Mouse (Mus musculus) thymus, adult 2 months (tissue): Measurements from ENCODE around the gene 1700067K01Rik.

ENCODE experiments used
- CTCF ChIP-seq: fragments of 200-500 bp; IDR thresholded peaks from 2 replicates; pipeline ENCODE4 v1.5.1; 2012; ENCODE audit warnings: mild to moderate bottlenecking, control low read depth, low read length, moderate library complexity, borderline replicate concordance; ENCODE audit not compliant: control insufficient read depth, poor library complexity, insufficient read depth; ENCODE audit errors: extremely low read depth
- POLR2A ChIP-seq: fragments of 200-500 bp; IDR thresholded peaks from 2 replicates; pipeline ENCODE4 v1.6.1; 2012; ENCODE audit warnings: mild to moderate bottlenecking, low read length, control low read depth, moderate library complexity; ENCODE audit not compliant: control insufficient read depth, poor library complexity, insufficient read depth; ENCODE audit errors: extremely low read depth

- TF ChIP-seq CTCF (no peak), POLR2A (no peak)
Observed at GRCm38 (mm10) chr8:84001281-84002000, at the start of gene 1700067K01Rik.
